Mouse (Mus musculus) heart, embryonic 11.5 days (tissue): Measurements from ENCODE around the gene Usp24. TPM values are rescaled to one million over a fixed set of nuclear protein-coding genes. Genes with fewer than 3 reads are reported as not detected.

Experiments
- ATAC-seq: fragments of 200-750 bp; cut with Nextera tagmentation; replicated peaks from 2 replicates; pipeline ENCODE4 v1.8.0; 2017; ENCODE audit warnings: moderate library complexity; ENCODE audit not compliant: insufficient number of reproducible peaks, low FRiP score, low TSS enrichment
- H3K27ac ChIP-seq: fragments of 300-500 bp; sonication (generic); 2 replicates; pipeline ENCODE4 v1.5.1; 2014; ENCODE audit warnings: mild to moderate bottlenecking, low read depth, low read length
- H3K27me3 ChIP-seq: fragments of 300-500 bp; sonication (generic); 2 replicates; pipeline ENCODE4 v1.6.1; 2014; ENCODE audit warnings: mild to moderate bottlenecking, low read length, mixed read lengths; ENCODE audit not compliant: control insufficient read depth, insufficient read depth
- H3K36me3 ChIP-seq: fragments of 300-500 bp; sonication (generic); 2 replicates; pipeline ENCODE4 v1.6.1; 2014; ENCODE audit warnings: mild to moderate bottlenecking, low read length, moderate library complexity, mixed read lengths; ENCODE audit not compliant: control insufficient read depth, insufficient read depth
- H3K4me1 ChIP-seq: fragments of 300-500 bp; sonication (generic); 2 replicates; pipeline ENCODE4 v1.6.1; 2014; ENCODE audit warnings: low read length; ENCODE audit not compliant: control insufficient read depth, insufficient read depth
- H3K4me2 ChIP-seq: fragments of 300-500 bp; sonication (generic); 2 replicates; pipeline ENCODE4 v1.6.1; 2014; ENCODE audit warnings: mild to moderate bottlenecking, moderate library complexity
- H3K4me3 ChIP-seq: fragments of 300-500 bp; sonication (generic); 2 replicates; pipeline ENCODE4 v1.5.1; 2014; ENCODE audit warnings: low read depth, low read length
- H3K9ac ChIP-seq: fragments of 300-500 bp; sonication (generic); 2 replicates; pipeline ENCODE4 v1.6.1; 2014; ENCODE audit warnings: mild to moderate bottlenecking, low read depth, low read length, moderate library complexity
- H3K9me3 ChIP-seq: fragments of 300-500 bp; sonication (generic); replicated peaks from 2 replicates; pipeline ENCODE4 v1.6.1; 2016; ENCODE audit warnings: low read length; ENCODE audit not compliant: control insufficient read depth
- WGBS: fragments of 180-500 bp; shearing (Covaris S2); extraction: QIAGEN DNeasy Blood & Tissue Kit; methylation state at CpG from one replicate; pipeline ENCODE4 v1.1.7; 2014; ENCODE audit not compliant: insufficient replicate concordance; 5-methylcytosine and 5-hydroxymethylcytosine counted together
- polyA plus RNA-seq: library from polyadenylated mRNA; unstranded; fragments of >200 nt; fragmentation: Nextera tagmentation; extraction: Ambion mirVana; gene quantifications from 2 replicates; pipeline ENCODE4 v1.2.1, GENCODE M21; 2014

The Usp24 gene
- 8.2 and 10.7 TPM in 2 replicates for polyA plus RNA-seq

GRCm38 (mm10) chr4:106315921-106316350 is at the start of gene Usp24:
TSS of gene Usp24 (plus strand) at chr4:106316213.
- peak within 1 kb of the TSS; percentile 98 for H3K9ac ChIP-seq
- H3K27ac ChIP-seq: peak within 1 kb of the TSS; percentile 93
- no peaks in the 10 kb centered on the region for H3K9me3 ChIP-seq
- H3K4me3 ChIP-seq: peak within 1 kb of the TSS; percentile 88
- under 1% methylated on average over 49 of the region's 60 CpGs for WGBS
- no peaks in the 10 kb centered on the region for H3K36me3 ChIP-seq
- peaks cover 24% of the 10 kb centered on the region for H3K4me1 ChIP-seq
- no peaks in the 10 kb centered on the region for H3K27me3 ChIP-seq
- peak within 1 kb of the TSS; percentile 93 for H3K4me2 ChIP-seq
- ATAC-seq: peak; percentile 88

- WGBS: 71% methylated on average over 2 of the region's 2 CpGs
- ATAC-seq: no peak
Observed at GRCm38 (mm10) chr4:106276937-106277336, 39.1 kb upstream of the Usp24 start.

GRCm38 (mm10) chr4:106279177-106279576 is 36.8 kb upstream of the Usp24 start:
- Histone ChIP-seq H3K9ac (no peak overlapping the region), H3K36me3 (no peaks in the 10 kb centered on the region), H3K4me3 (no peak overlapping the region), H3K4me2 (no peak overlapping the region), H3K9me3 (no peaks in the 10 kb centered on the region), H3K4me1 (peaks cover 10% of the 10 kb centered on the region), H3K27me3 (no peaks in the 10 kb centered on the region), H3K27ac (no peak overlapping the region)
- no peak for ATAC-seq
- WGBS: 12% methylated on average over 4 of the region's 4 CpGs

More at GRCm38 (mm10) chr4:106276937-106277336, 39.1 kb upstream of the Usp24 start:
- H3K27ac ChIP-seq: no peak overlapping the region
- no peak overlapping the region for H3K9ac ChIP-seq
- H3K4me1 ChIP-seq: peaks cover 10% of the 10 kb centered on the region
- H3K4me2 ChIP-seq: no peak overlapping the region
- H3K9me3 ChIP-seq: no peaks in the 10 kb centered on the region
- H3K36me3 ChIP-seq: no peaks in the 10 kb centered on the region
- H3K4me3 ChIP-seq: no peak overlapping the region
- no peaks in the 10 kb centered on the region for H3K27me3 ChIP-seq

GRCm38 (mm10) chr4:106281128-106281491 is 34.9 kb upstream of the Usp24 start:
- Histone ChIP-seq H3K36me3 (no peaks in the 10 kb centered on the region), H3K9me3 (no peaks in the 10 kb centered on the region), H3K4me2 (no peak overlapping the region), H3K27ac (no peak overlapping the region), H3K27me3 (no peaks in the 10 kb centered on the region), H3K4me1 (peaks cover 10% of the 10 kb centered on the region), H3K4me3 (no peak overlapping the region), H3K9ac (no peak overlapping the region)
- ATAC-seq: no peak
- WGBS: 71% methylated on average over 2 of the region's 2 CpGs

GRCm38 (mm10) chr4:106281492-106282122 is 34.4 kb upstream of the Usp24 start:
- 46% methylated on average over 8 of the region's 8 CpGs for WGBS
- Histone ChIP-seq H3K36me3 (no peaks in the 10 kb centered on the region), H3K4me2 (peak overlapping the region; percentile 17; the same call in 1 of the 2 replicates), H3K27me3 (no peaks in the 10 kb centered on the region), H3K4me1 (peaks cover 10% of the 10 kb centered on the region), H3K4me3 (no peak overlapping the region), H3K27ac (peak overlapping the region; percentile 41; the same call in 1 of the 2 replicates), H3K9ac (no peak overlapping the region), H3K9me3 (no peaks in the 10 kb centered on the region)
- ATAC-seq: no peak

- no peak overlapping the region for H3K4me3 ChIP-seq
- H3K36me3 ChIP-seq: no peaks in the 10 kb centered on the region
- WGBS: 76% methylated on average over 3 of the region's 3 CpGs
- H3K4me1 ChIP-seq: peaks cover 10% of the 10 kb centered on the region
- H3K27ac ChIP-seq: peak overlapping the region; percentile 41
- ATAC-seq: no peak
- H3K27me3 ChIP-seq: no peaks in the 10 kb centered on the region
- H3K4me2 ChIP-seq: no peak overlapping the region
- H3K9ac ChIP-seq: no peak overlapping the region
- no peaks in the 10 kb centered on the region for H3K9me3 ChIP-seq
Observed at GRCm38 (mm10) chr4:106282123-106282510, 33.9 kb upstream of the Usp24 start.

GRCm38 (mm10) chr4:106286958-106287743 is 28.9 kb upstream of the Usp24 start:
- no peaks in the 10 kb centered on the region for H3K9me3 ChIP-seq
- H3K4me3 ChIP-seq: no peak overlapping the region
- 50% methylated on average over 4 of the region's 4 CpGs for WGBS
- no peaks in the 10 kb centered on the region for H3K36me3 ChIP-seq
- H3K4me2 ChIP-seq: no peak overlapping the region
- no peaks in the 10 kb centered on the region for H3K4me1 ChIP-seq
- H3K27ac ChIP-seq: no peak overlapping the region
- H3K27me3 ChIP-seq: no peaks in the 10 kb centered on the region
- no peak for ATAC-seq
- no peak overlapping the region for H3K9ac ChIP-seq

GRCm38 (mm10) chr4:106290201-106290600 is 25.8 kb upstream of the Usp24 start:
- Histone ChIP-seq H3K9ac (no peak overlapping the region), H3K4me3 (no peak overlapping the region), H3K27ac (no peak overlapping the region), H3K9me3 (no peaks in the 10 kb centered on the region), H3K27me3 (no peaks in the 10 kb centered on the region), H3K36me3 (no peaks in the 10 kb centered on the region), H3K4me1 (no peaks in the 10 kb centered on the region), H3K4me2 (no peak overlapping the region)
- 83% methylated on average over 2 of the region's 2 CpGs for WGBS
- ATAC-seq: no peak
